Mouse (Mus musculus) intestine, embryonic 15.5 days (tissue): ENCODE data around the gene Pik3cb. TPM values are rescaled to one million over a fixed set of nuclear protein-coding genes. Genes with fewer than 3 reads are reported as not detected.
A peak's percentile ranks its signal among the peaks of the same experiment; 100 is the strongest.

Source experiments
- ATAC-seq: fragments of 200-750 bp; cut with Nextera tagmentation; 2 replicates; pipeline ENCODE4 v1.8.0; 2017; ENCODE audit warnings: moderate TSS enrichment, moderate library complexity
- H3K27ac ChIP-seq: fragments of 300-500 bp; sonication (generic); 2 replicates; pipeline ENCODE4 v1.5.1; 2015; ENCODE audit warnings: mild to moderate bottlenecking, inconsistent platforms
- H3K27me3 ChIP-seq: fragments of 300-500 bp; sonication (generic); replicated peaks from 2 replicates; pipeline ENCODE4 v1.6.1; 2015; ENCODE audit warnings: inconsistent platforms
- H3K36me3 ChIP-seq: fragments of 300-500 bp; sonication (generic); 2 replicates; pipeline ENCODE4 v1.6.1; 2015; ENCODE audit warnings: inconsistent platforms
- H3K4me1 ChIP-seq: fragments of 300-500 bp; sonication (generic); replicated peaks from 2 replicates; pipeline ENCODE4 v1.6.1; 2015; ENCODE audit warnings: inconsistent platforms
- H3K4me2 ChIP-seq: fragments of 300-500 bp; sonication (generic); replicated peaks from 2 replicates; pipeline ENCODE4 v1.6.1; 2015; ENCODE audit warnings: mild to moderate bottlenecking, inconsistent platforms
- H3K4me3 ChIP-seq: fragments of 300-500 bp; sonication (generic); replicated peaks from 2 replicates; pipeline ENCODE4 v1.5.1; 2015; ENCODE audit warnings: inconsistent platforms
- H3K9ac ChIP-seq: fragments of 300-500 bp; sonication (generic); 2 replicates; pipeline ENCODE4 v1.6.1; 2015; ENCODE audit warnings: inconsistent platforms
- H3K9me3 ChIP-seq: fragments of 300-500 bp; sonication (generic); 2 replicates; pipeline ENCODE4 v1.6.1; 2016; ENCODE audit warnings: inconsistent platforms
- WGBS: fragments of 180-500 bp; shearing (Covaris S2); methylation state at CpG from one replicate; pipeline ENCODE4 v1.1.7; 2015; 5-methylcytosine and 5-hydroxymethylcytosine counted together
- polyA plus RNA-seq: library from polyadenylated mRNA; unstranded; fragments of >200 nt; fragmentation: Nextera tagmentation; extraction: Ambion mirVana; gene quantifications from 2 replicates; pipeline ENCODE4 v1.2.1, GENCODE M21; 2015

The Pik3cb gene
- polyA plus RNA-seq, 1 experiment from 2014 or later = 1.4 TPM

DNA sequence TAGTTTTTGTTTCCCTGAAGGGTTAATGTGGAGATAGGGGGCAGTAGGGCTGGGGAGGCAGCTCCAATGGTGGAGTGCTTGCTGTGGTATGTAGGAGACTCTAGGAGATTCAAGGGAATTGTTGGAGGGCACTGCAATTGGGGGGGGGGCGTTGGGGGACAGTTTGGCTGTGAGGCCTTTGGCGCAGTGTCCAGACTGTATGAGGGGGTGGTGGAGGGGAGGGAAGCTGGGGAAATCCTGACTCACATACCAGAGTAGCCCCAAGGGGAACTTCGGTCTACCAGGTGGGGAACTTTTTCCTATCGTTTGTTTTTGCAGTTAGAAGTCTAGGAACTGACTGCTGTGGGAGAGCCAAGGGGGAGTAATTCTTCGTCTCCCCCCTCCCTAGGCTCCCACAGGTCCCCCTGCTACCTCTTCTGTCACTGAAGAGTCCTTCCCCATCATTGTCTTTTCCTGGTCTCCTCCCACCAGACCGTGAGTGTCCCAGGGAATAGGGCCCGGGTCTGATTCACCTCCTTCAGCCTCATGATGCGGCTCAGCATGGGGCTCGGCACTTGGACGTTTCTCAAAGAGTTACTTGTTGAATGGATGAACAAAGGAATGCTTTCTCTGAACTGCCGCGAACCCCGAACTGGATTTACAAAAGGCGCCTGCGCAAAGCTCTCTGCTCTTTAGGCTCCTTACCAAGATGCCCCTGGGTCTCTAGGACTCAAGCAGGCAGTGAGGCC, 23.2 kb upstream of the Pik3cb start:
- WGBS = 41% methylated on average over 15 of the region's 15 CpGs
- H3K27ac ChIP-seq = no peak overlapping the region
- H3K36me3 ChIP-seq = no peaks in the 10 kb centered on the region
- ATAC-seq = no peak
- no peaks in the 10 kb centered on the region for H3K9me3 ChIP-seq
- no peak overlapping the region for H3K4me2 ChIP-seq
- no peak overlapping the region for H3K9ac ChIP-seq
- H3K4me3 ChIP-seq = no peak overlapping the region
- H3K27me3 ChIP-seq = no peaks in the 10 kb centered on the region
- H3K4me1 ChIP-seq = no peaks in the 10 kb centered on the region

DNA sequence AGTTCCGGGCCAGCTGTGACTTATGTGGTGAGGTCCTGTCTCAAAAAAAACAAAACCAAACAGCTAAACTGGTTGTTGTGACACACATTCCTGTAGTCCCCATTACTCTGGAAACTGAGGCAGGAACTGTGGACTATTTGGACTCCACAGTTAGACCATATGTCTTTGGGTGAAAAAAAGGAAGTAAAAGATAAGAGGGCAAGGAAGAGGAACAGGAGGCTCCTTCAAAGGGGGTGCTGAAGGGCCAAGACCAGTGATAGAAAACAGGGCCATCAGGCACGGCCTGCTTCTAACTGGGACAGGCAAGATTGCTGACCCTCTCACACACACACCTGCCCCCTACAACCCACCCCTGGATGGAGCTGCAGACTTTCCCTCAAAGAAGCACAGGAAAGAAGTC, 22.4 kb upstream of the Pik3cb start:
- Histone ChIP-seq H3K4me3 (no peak overlapping the region), H3K36me3 (no peaks in the 10 kb centered on the region), H3K9ac (no peak overlapping the region), H3K4me2 (no peak overlapping the region), H3K27ac (no peak overlapping the region), H3K9me3 (no peaks in the 10 kb centered on the region), H3K27me3 (no peaks in the 10 kb centered on the region), H3K4me1 (no peaks in the 10 kb centered on the region)
- ATAC-seq = no peak
- 67% methylated on average over 2 of the region's 2 CpGs for WGBS

DNA sequence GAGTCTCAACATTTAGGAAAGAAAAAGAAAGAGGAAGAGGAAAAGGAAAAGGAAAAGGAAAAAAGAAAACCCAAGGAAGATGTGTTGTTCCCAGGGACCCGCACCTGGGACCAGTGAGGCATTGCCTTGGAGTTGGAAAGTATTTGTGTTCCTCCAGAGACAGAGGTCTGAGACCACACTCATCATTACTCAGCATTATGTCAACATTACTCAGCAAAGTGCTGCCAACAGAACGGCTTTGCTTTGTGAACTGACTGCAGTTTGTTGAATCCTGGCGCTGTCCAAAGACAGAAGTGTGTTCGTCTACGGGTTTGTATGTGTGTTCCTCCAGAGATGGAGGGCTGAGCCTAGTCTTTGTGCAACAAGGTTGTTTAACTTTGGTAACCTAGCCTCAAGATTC, 20.4 kb upstream of the Pik3cb start:
- Histone ChIP-seq H3K4me1 (no peaks in the 10 kb centered on the region), H3K27me3 (no peaks in the 10 kb centered on the region), H3K4me2 (no peak overlapping the region), H3K36me3 (no peaks in the 10 kb centered on the region), H3K4me3 (no peak overlapping the region), H3K9ac (no peak overlapping the region), H3K9me3 (no peaks in the 10 kb centered on the region), H3K27ac (no peak overlapping the region)
- no peak for ATAC-seq
- 77% methylated on average over 5 of the region's 5 CpGs for WGBS

DNA sequence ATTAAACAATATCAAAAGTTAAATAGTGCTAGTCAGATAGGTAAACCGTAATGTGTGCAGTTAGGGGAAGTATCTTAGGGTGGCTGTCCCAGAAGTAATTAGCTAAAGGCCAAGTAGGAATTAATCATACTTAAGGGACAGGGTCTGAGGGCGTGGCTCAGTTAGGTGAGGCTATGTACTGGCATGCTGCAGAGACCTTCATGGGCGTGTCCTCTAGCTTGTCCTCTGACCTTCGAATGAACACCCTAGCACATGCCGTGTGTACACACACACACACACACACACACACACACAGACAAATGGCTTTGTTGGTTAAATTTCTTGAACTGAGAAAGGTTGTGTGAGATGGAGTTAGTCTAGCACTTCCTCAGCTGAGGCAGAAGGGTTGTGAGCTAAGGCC, 19.5 kb upstream of the Pik3cb start:
- Histone ChIP-seq H3K27me3 (no peaks in the 10 kb centered on the region), H3K9me3 (no peaks in the 10 kb centered on the region), H3K9ac (no peak overlapping the region), H3K4me3 (no peak overlapping the region), H3K4me2 (no peak overlapping the region), H3K36me3 (no peaks in the 10 kb centered on the region), H3K4me1 (no peaks in the 10 kb centered on the region), H3K27ac (no peak overlapping the region)
- ATAC-seq = no peak
- WGBS = 70% methylated on average over 5 of the region's 5 CpGs

DNA sequence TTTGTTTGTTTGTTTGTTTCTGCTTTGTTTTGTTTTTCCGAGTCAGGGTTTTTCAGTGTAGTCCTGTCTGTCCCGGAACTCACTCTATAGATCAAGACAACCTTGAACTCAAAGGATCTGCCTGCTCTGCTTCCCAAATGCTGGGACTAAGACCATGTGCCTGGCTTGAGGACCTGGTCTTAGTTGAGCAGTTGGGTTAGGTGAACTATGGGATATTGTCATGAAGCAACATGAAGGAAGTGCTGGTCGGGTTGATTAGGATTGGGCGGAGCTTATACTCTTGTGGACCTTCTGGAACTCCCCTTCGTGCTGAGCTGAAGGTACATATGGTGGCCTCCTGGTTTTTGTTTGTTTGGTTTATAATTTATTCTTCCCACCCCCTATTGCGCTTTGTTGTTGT, 18.3 kb upstream of the Pik3cb start:
- no peaks in the 10 kb centered on the region for H3K36me3 ChIP-seq
- ATAC-seq = no peak
- no peak overlapping the region for H3K9ac ChIP-seq
- no peak overlapping the region for H3K4me3 ChIP-seq
- no peaks in the 10 kb centered on the region for H3K4me1 ChIP-seq
- H3K4me2 ChIP-seq = no peak overlapping the region
- H3K9me3 ChIP-seq = no peaks in the 10 kb centered on the region
- H3K27me3 ChIP-seq = no peaks in the 10 kb centered on the region
- WGBS = 81% methylated on average over 6 of the region's 6 CpGs
- no peak overlapping the region for H3K27ac ChIP-seq

DNA sequence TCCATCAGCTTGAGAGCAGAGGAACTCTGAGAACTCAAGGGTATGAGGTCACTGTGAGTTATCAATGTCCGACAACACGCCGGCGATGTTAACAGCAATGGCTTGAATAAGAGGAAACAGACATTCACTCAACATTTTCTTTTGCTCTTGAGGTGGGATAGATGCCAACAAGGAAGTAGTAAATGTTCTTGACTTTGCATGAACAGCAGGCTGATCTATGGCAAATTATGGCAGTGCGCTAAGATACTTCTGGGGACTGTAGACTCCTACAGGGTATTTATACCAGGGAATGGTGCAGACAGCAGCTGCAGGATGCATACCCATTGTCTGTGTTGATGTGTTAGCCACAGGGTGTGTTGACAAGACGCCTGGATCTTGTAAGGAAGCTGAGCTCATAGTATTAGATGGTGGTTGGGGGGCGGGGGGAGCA, 17.8 kb upstream of the Pik3cb start:
- Histone ChIP-seq H3K27ac (no peak overlapping the region), H3K36me3 (no peaks in the 10 kb centered on the region), H3K4me2 (no peak overlapping the region), H3K9me3 (no peaks in the 10 kb centered on the region), H3K4me1 (no peaks in the 10 kb centered on the region), H3K9ac (no peak overlapping the region), H3K27me3 (no peaks in the 10 kb centered on the region), H3K4me3 (no peak overlapping the region)
- ATAC-seq = peak; percentile 43; the same call in 1 of the 2 replicates
- 62% methylated on average over 7 of the region's 7 CpGs for WGBS

DNA sequence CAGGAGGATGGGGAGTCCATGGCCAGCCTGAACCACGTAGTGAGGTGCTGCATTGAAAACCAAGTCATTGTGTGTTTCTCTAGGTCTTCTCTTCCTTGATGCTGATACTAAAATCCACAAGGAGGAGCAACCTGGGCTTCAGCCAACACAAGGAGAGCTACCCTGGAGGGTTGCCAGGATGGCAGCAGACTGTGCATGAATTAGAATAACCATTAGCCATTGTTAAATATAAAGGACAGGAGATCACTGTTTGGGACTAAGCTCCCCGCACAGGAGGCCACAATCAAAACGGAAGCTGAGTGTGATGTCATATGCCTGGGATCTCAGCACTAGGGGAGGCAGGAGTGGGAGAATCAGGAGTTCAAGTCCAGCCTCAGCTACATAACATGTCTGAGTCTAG, 13.2 kb upstream of the Pik3cb start:
- no peaks in the 10 kb centered on the region for H3K27me3 ChIP-seq

DNA sequence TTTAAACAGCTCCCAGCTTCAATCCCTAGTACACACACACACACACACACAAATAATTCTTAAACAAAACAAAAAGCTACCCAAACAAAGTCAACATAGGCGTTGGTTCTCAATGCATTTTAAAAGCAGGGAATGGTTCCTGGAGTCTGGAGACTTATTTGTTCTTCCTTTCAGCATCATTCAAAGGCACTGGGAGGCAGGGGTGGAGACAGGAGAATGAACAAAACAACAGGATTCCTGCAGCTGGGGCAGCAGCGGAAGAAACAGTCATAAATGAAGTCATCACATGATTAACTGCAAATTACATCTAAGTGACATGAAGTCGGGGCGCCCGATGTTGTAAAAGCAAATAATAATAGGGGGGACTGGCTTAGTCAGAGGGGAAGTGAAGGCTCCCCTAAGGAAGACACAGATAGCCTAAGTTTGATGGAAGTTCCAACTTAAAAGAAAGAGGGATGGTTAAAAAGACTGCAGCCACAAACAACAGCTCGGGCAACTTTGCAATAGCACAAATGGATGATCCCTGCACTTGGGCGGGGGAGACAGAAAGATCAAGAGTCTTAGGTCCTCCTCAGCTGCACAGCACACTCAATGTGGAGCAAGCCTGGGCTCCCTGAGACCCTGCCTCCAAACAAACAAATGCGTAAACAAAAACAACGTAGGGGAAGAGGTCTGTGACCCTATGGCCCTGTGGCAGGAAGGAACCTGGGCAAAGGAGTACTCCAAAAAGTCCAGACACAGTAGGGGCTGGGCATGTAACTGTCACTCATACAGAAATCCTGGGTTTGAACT, 12.5 kb upstream of the Pik3cb start:
- 24% methylated on average over 9 of the region's 9 CpGs for WGBS
- H3K27me3 ChIP-seq = no peaks in the 10 kb centered on the region
- H3K4me1 ChIP-seq = no peaks in the 10 kb centered on the region
- no peak overlapping the region for H3K27ac ChIP-seq
- H3K4me3 ChIP-seq = no peak overlapping the region
- no peaks in the 10 kb centered on the region for H3K36me3 ChIP-seq
- H3K4me2 ChIP-seq = no peak overlapping the region
- H3K9ac ChIP-seq = no peak overlapping the region
- ATAC-seq = no peak
- no peaks in the 10 kb centered on the region for H3K9me3 ChIP-seq

More for the DNA sequence above, 13.2 kb upstream of the Pik3cb start:
- Histone ChIP-seq H3K4me1 (no peaks in the 10 kb centered on the region), H3K27ac (no peak overlapping the region), H3K4me3 (no peak overlapping the region), H3K4me2 (no peak overlapping the region), H3K9ac (no peak overlapping the region), H3K36me3 (no peaks in the 10 kb centered on the region), H3K9me3 (no peaks in the 10 kb centered on the region)
- WGBS = 44% methylated on average over 3 of the region's 3 CpGs
- no peak for ATAC-seq

DNA sequence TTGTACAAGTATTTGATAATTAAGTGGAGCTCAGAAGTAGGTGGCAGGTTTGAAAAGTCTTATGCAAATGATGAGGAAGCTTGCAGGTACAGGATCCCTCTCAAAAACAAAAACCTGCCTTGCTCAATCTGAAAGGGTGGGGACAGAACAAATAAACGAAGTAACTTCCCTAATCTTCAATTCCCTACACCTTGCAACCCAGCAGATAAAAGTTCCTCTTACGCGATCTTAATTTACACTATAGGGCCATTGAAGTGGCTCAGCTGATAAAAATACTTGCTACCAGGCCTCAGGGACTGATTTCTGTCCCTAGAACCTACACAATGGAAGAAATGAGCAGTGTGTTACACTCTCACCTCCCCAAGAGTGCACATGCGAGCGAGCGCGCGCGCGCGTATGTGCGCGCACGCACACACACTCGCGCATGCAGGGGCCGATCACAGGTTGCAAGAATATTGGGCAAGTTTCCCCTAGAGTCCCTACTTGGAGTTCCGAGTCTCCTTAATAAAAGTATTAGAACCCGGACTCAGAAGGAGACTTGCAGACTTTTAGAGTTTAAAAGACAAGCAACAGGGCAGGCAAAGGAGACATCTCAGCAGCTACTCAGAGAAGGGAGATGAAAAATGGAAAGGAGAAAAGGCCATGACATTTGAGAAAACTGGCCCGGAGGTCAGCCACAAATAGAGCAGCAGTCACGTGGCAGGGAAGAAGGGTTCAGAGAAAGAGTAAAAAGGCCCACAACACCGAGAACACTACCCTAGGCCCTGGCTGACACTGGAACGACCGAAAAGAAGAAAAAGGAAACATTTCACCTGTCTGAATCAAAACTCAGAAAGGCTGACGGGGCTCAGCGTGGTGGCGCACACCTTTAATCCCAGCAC, 6.7 kb upstream of the Pik3cb start:
- ATAC-seq = no peak
- H3K27me3 ChIP-seq = no peaks in the 10 kb centered on the region
- WGBS = 75% methylated on average over 27 of the region's 27 CpGs
- no peak overlapping the region for H3K9ac ChIP-seq
- H3K4me3 ChIP-seq = no peak overlapping the region
- no peaks in the 10 kb centered on the region for H3K36me3 ChIP-seq
- no peak overlapping the region for H3K27ac ChIP-seq
- H3K4me2 ChIP-seq = no peak overlapping the region
- H3K9me3 ChIP-seq = no peaks in the 10 kb centered on the region
- no peaks in the 10 kb centered on the region for H3K4me1 ChIP-seq

DNA sequence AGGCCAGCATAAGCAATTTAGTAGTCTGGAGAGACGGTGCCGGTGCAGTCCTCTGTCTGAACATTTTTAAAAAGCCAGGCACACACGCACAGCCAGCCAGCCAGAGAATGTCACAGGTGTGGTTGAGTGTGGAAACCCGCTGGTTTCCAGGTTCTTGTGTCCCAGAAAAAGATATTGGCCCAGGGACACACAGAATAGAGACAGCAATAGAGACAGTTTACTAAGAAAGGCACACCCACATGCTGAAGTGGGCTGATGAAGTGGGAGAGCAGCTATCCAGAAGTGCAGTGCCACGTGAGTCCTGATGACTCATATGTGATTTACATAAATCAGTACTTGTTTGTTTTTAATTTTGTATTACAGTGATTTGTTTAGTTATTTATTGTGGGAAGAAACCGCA, 5.3 kb upstream of the Pik3cb start:
- Histone ChIP-seq H3K36me3 (no peaks in the 10 kb centered on the region), H3K4me1 (peaks cover 2% of the 10 kb centered on the region; the same call in 1 of the 2 replicates)
- WGBS = 43% methylated on average over 6 of the region's 6 CpGs

DNA sequence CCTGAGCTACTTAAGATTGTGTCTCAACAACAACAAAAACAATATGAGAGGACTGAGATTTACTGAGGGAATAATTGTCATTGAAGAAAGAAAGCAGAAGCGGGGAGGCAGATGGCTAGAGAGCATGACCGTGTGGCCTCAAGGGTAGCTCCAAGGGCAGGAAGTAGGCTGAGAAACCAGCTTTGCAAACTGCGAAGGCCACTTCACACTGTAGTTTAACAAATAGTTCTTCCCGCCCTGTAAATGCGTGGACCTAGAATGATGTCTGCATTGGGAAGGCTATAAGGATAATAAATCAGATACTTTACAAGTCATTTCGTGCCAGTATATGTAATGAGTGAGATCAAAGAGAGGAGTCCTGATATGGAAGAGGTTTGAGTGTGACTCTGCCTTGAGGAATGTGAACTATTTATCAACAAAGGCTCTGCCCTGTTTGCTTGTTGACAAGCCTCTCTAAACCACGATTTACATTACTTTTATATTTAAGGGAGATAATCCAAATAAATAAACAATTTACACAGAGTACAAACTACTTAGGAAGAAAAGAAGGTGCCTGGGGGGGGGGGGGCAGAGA, 4.1 kb upstream of the Pik3cb start:
- H3K36me3 ChIP-seq = no peaks in the 10 kb centered on the region
- no peak overlapping the region for H3K27ac ChIP-seq
- no peak overlapping the region for H3K4me2 ChIP-seq
- H3K27me3 ChIP-seq = no peaks in the 10 kb centered on the region
- no peak overlapping the region for H3K4me3 ChIP-seq
- H3K4me1 ChIP-seq = peaks cover 5% of the 10 kb centered on the region; the same call in 1 of the 2 replicates
- no peak overlapping the region for H3K9ac ChIP-seq
- no peaks in the 10 kb centered on the region for H3K9me3 ChIP-seq
- ATAC-seq = no peak
- 33% methylated on average over 7 of the region's 7 CpGs for WGBS

More for the DNA sequence above, 5.3 kb upstream of the Pik3cb start:
- Histone ChIP-seq H3K4me2 (no peak overlapping the region), H3K27me3 (no peaks in the 10 kb centered on the region), H3K9ac (no peak overlapping the region), H3K9me3 (no peaks in the 10 kb centered on the region), H3K27ac (no peak overlapping the region), H3K4me3 (no peak overlapping the region)
- ATAC-seq = no peak

DNA sequence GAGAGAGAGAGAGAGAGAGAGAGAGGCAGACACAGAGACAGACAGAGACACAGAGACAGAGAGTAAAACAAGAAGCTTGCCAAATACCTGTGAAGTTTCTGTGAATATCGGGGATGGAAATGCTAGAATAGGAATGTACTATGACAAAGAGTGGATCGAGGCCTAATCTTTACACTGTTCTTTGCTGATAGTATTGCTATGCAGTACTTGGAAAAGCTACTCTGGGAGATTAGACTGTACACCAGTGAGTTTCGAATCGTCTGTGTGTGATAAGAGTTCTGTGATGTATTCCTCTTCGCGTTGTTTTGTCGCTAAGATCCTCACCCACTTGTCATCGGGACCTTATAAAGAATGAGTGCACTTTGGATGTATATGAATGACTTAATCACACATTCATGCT, 1.2 kb upstream of the Pik3cb start:
- Histone ChIP-seq H3K27ac (no peak overlapping the region), H3K4me3 (no peak overlapping the region), H3K36me3 (no peaks in the 10 kb centered on the region), H3K9me3 (no peaks in the 10 kb centered on the region), H3K4me2 (no peak overlapping the region), H3K9ac (no peak overlapping the region), H3K27me3 (no peaks in the 10 kb centered on the region), H3K4me1 (peaks cover 9% of the 10 kb centered on the region; the same call in 1 of the 2 replicates)
- ATAC-seq = no peak
- WGBS = 80% methylated on average over 8 of the region's 8 CpGs
